Mouse (Mus musculus) ovary, postnatal 36 days (tissue): ENCODE measurements around the gene Ppox.
"Not testable (repeated sequence)": the region's sequence is repeated elsewhere in the genome, so short reads cannot be mapped to it uniquely, and the experiment has no call there.

Experiments
- DNase-seq: peaks from one replicate; pipeline ENCODE4 v3.0.0; 2022; ENCODE audit warnings: low spot score, mixed read lengths

Gene Ppox

DNA sequence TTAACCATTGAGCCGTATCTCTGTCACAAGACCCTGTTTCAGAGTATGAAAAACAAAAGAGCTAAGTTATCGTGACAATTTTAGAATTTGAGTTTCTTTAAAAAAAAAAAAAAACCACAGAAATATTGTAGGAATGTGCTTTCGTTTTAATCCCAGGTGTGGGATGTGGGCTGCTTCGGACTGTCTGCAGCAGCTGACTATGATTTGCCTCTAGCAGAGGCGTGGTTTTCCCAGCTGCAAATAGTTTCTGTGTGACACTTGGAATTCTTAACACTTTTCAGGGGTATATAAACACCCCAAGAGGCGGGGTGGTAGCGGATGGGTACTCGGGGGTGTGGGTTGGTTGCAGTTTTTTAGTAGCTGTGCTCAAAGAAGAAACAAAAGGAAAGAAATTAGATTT lies 35.6 kb downstream of the Ppox start:
- DNase-seq = no peak

GRCm38 (mm10) chr1:171241952-171242351 lies 39.0 kb downstream of the Ppox start:
- DNase-seq = not testable (repeated sequence)

- no peak for DNase-seq
These were observed 40.1 kb downstream of the Ppox start for GRCm38 (mm10) chr1:171240911-171241310.

DNA sequence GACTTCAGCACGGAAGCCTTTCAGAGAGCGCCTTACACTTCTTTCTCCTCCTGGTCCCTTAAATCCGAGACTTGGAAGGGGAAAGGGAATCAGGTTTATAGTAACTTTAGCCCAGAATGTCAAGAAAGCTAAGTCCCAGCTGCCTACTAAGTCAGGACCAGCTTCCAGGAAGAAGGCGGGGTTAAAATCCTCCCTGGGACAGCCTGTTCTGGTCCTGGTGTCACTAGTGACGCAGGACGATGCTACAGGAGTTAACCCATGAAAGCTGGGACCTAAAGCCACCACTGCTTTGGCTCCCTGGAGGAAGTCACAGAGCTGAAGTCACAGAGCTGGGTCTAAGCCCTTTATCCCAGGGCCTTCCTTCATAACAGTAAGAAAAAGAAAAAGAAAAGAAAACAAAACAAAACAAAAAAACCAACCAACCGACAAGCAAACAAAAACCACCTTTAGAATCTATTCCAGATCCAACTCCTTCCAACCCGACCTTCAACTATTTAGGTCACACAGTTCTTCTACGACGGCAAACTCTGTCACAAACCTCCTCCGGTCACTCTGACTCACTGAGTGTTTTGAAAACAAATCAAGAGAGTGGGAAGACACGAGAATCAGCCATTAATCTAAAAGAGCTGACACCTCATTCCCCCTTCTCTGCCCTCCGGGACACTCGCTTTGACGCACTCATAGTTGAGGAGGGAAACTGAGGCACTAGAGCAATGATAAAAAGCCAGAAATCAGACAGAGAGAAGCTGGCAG lies 40.8 kb downstream of the Ppox start:
- no peak for DNase-seq

GRCm38 (mm10) chr1:171238463-171238862 lies 42.5 kb downstream of the Ppox start:
- DNase-seq = peak; percentile 63

DNA sequence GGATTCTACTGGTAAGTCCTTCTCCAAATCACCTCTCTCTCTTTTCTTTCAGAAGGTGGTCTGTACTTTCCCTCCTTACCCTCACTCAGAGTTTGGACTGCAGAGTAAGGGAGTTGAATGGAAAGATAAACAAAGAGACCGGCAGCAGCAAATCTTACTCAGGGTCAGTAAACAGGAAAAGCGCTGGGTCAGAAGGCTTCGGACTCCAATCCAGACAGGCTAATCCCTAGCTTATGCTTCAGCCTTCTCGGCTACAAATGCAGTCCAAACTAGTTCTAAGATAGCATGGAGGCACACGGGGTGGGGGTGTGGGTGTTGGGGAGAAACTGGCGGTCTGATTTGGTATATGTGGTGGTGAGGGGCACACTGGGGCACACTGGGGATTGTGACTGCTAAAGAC lies 43.5 kb downstream of the Ppox start:
- DNase-seq = no peak

DNA sequence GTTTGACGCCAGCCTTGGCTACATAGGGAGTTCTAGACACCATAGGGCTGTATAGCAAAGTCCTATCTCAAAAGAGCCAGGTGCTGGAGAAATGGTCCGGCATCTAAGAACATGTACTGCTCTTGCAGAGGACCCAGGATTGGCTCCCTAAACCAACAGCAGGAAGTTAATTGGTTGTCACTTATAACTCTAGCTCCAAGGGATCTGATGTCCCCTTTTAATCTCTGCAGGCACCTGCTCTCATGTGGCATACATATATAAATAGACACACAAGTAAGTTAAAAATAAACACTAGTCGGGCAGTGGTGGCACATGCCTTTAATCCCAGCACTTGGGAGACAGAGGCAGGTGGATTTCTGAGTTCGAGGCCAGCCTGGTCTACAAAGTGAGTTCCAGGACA lies 45.2 kb downstream of the Ppox start:
- DNase-seq = no peak

- no peak for DNase-seq
These were observed 46.4 kb downstream of the Ppox start for GRCm38 (mm10) chr1:171234538-171234937.

GRCm38 (mm10) chr1:171234126-171234525 lies 46.9 kb downstream of the Ppox start, which contains the start of gene Fcer1g:
TSS of gene Fcer1g (minus strand) at chr1:171234365.
- no peak for DNase-seq

GRCm38 (mm10) chr1:171232800-171233730 lies 47.9 kb downstream of the Ppox start:
- no peak for DNase-seq

- DNase-seq = no peak
These were observed 48.6 kb downstream of the Ppox start for GRCm38 (mm10) chr1:171232348-171232747.

DNA sequence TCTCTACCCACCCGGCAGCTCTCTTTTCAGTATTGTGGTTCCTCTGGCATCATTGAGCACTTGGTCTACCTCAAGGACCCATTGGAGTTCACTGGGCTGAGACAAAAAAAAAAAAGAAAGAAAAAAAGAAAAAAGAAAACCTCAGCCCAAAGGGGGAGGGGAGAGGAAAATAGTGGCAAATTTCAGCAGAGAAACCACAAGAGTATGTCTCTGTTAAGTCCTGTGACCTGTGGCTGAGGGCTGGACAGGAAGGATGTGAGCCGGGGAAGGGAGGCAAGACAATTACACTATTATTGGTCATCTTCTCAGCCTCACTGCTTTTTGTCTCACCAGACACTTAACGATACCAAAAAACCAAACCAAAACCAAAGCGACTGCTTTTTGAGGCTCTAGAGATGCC lies 49.1 kb downstream of the Ppox start:
- no peak for DNase-seq

DNA sequence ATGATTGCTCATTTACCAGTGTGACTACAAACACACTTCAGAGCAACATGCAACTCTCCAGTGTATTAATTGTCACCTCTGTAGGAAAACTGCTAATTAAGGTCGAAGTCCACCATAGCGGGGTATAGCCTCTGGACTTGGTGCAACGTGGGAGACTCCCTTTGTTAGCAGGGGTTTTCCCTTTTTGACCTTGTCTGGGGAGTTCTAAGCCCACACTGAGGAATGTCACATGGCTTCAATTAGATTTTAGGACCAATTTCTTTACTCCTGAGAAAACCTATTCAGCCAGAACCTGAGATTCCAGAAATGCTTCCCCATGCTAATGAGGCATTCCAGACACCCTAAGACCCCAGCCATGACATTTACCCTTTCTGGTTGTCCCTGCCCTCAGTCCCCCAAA lies 50.8 kb downstream of the Ppox start:
- DNase-seq = no peak

- no peak for DNase-seq
These were observed 51.2 kb downstream of the Ppox start for GRCm38 (mm10) chr1:171229750-171230149.

- no peak for DNase-seq
These were observed 53.1 kb downstream of the Ppox start for GRCm38 (mm10) chr1:171227879-171228278.

DNA sequence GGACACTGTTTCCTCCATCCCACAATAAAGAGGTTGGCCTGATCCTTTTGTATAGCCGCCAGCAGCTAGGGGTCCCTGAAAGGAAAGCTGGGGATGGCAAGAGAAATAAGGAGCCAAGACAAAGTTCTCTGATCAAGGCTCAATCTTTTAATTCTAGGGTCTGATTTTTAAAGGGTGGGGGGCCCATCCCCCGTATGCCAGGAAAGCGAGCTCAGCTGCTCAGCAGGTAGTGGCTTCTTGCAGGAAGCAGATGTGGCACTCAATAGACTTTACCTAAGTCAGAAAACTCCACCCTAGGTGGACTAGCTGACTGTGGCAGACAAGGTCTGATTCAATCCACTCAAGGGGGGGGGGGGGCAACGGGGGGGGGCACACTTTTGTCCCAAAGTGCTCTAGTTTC lies 54.2 kb downstream of the Ppox start:
- DNase-seq = no peak
